ENCODE assay signal across 20 mouse cellular contexts in the genomic region with DNA sequence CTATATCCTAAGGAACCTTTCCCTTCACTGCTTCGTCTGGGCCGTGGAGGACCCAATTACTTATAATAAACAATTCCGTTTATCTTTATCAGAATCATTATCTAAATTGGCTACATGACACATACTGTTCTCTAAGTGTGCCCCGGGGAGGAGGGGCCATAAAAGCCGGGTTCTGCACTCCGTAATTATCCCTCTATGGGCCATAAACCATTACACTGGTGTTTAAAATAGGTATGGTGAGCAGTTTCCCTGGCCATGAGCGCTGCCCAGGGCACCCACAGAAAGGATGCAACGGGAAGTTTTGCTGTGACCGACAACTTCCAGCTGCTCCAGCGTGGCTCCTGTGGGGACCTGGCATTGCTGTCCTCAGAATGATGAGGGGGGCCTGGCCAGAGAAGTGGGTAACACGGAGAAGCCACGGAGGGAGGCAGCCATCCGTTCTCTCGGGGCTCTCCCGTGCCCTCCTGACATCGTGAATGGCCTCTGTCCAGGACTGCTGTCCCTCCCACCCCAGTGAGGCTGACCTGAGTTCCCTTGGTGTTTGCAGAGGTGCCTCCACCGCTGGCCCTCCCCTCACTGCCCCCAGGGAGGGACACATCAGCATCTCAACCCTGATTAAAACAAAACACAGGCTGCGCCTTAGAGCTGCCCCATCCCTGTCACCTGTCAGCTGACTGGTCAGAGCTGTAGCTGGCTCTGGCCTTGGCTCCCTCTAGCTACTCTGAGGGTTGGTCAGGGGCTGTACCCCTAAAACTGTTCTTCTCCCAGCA. TPM values are rescaled to one million over a fixed set of nuclear protein-coding genes. Genes with fewer than 3 reads are reported as not detected.
DNase-seq lines count a peak whose midpoint lies in the region; ATAC-seq lines count a peak whose summit lies in the region.
"Had no signal": no experiment of that assay in that cellular context is flagged by ENCODE, and none has a peak within 500 bp of the region (broad histone marks: within the 10 kb centered on the region; RNA-seq: fewer than 3 reads in every experiment).

No protein-coding gene starts in this region.

- no peak overlapping the region for H3K4me3 ChIP-seq in kidney, embryonic 15.5 days (replicated peaks)
- H3K4me3 ChIP-seq in hindbrain, embryonic 11.5 days (ENCODE audit: low read depth, low read length) = no peak overlapping the region
- no peak overlapping the region for H3K4me3 ChIP-seq in hindbrain, embryonic 13.5 days
- H3K4me3 ChIP-seq in limb, embryonic 13.5 days = no peak overlapping the region
- H3K4me3 ChIP-seq: liver, embryonic 15.5 days; stomach, embryonic 15.5 days had no signal

- H3K27ac ChIP-seq in kidney, embryonic 15.5 days = peak overlapping the region; percentile 49
- peak overlapping the region; percentile 51 for H3K27ac ChIP-seq in hindbrain, embryonic 11.5 days (ENCODE audit: low read depth, low read length)
- peak overlapping the region; percentile 82 for H3K27ac ChIP-seq in hindbrain, embryonic 13.5 days
- no peak overlapping the region for H3K27ac ChIP-seq in limb, embryonic 13.5 days
- H3K27ac ChIP-seq: liver, embryonic 15.5 days; stomach, embryonic 15.5 days had no signal

- H3K9me3 ChIP-seq in kidney, embryonic 15.5 days (replicated peaks) = no peaks in the 10 kb centered on the region
- H3K9me3 ChIP-seq in hindbrain, embryonic 11.5 days (ENCODE audit: control insufficient read depth, low read length) = no peaks in the 10 kb centered on the region
- no peaks in the 10 kb centered on the region for H3K9me3 ChIP-seq in hindbrain, embryonic 13.5 days
- no peaks in the 10 kb centered on the region for H3K9me3 ChIP-seq in limb, embryonic 13.5 days
- H3K9me3 ChIP-seq: liver, embryonic 15.5 days; stomach, embryonic 15.5 days had no signal

- no peak overlapping the region for H3K9ac ChIP-seq in kidney, embryonic 15.5 days
- H3K9ac ChIP-seq in hindbrain, embryonic 11.5 days (ENCODE audit: low read depth, low read length) = peak overlapping the region; percentile 27; the same call in 1 of the 2 replicates
- H3K9ac ChIP-seq in hindbrain, embryonic 13.5 days = peak overlapping the region; percentile 49
- peak overlapping the region; percentile 51 for H3K9ac ChIP-seq in limb, embryonic 13.5 days
- H3K9ac ChIP-seq: liver, embryonic 15.5 days; stomach, embryonic 15.5 days had no signal

- peaks cover 50% of the 10 kb centered on the region for H3K4me1 ChIP-seq in kidney, embryonic 15.5 days
- H3K4me1 ChIP-seq in hindbrain, embryonic 11.5 days (replicated peaks; ENCODE audit: control insufficient read depth, insufficient read depth, low read length) = no peaks in the 10 kb centered on the region; the same call in none of the 2 replicates
- peaks cover 61% of the 10 kb centered on the region for H3K4me1 ChIP-seq in hindbrain, embryonic 13.5 days (replicated peaks)
- peaks cover 55% of the 10 kb centered on the region for H3K4me1 ChIP-seq in limb, embryonic 13.5 days
- H3K4me1 ChIP-seq: liver, embryonic 15.5 days had no signal

- ATAC-seq in kidney, embryonic 15.5 days (replicated peaks; ENCODE audit: low FRiP score) = peak; percentile 57
- ATAC-seq in hindbrain, embryonic 11.5 days (ENCODE audit: low FRiP score) = no peak
- peak; percentile 11; the same call in 1 of the 2 replicates for ATAC-seq in hindbrain, embryonic 13.5 days (ENCODE audit: low FRiP score)
- ATAC-seq in limb, embryonic 13.5 days (ENCODE audit: low FRiP score, low read depth) = no peak
- ATAC-seq: CD4-positive, CD25-positive, alpha-beta regulatory T cell, adult 4 months; forebrain, embryonic 14.5 days had no signal

- peak overlapping the region; percentile 26 for H3K4me2 ChIP-seq in kidney, embryonic 15.5 days
- no peak overlapping the region for H3K4me2 ChIP-seq in hindbrain, embryonic 11.5 days (replicated peaks; ENCODE audit: low read depth, low read length)
- H3K4me2 ChIP-seq in hindbrain, embryonic 13.5 days = peak overlapping the region; percentile 11; the same call in 1 of the 2 replicates
- peak overlapping the region; percentile 12 for H3K4me2 ChIP-seq in limb, embryonic 13.5 days (replicated peaks)
- H3K4me2 ChIP-seq: liver, embryonic 15.5 days; stomach, embryonic 15.5 days had no signal

- H3K27me3 ChIP-seq in kidney, embryonic 15.5 days = peaks cover 87% of the 10 kb centered on the region
- peaks cover 18% of the 10 kb centered on the region for H3K27me3 ChIP-seq in hindbrain, embryonic 11.5 days (ENCODE audit: control insufficient read depth, insufficient read depth, low read length)
- H3K27me3 ChIP-seq in hindbrain, embryonic 13.5 days = peaks cover 81% of the 10 kb centered on the region
- peaks cover 48% of the 10 kb centered on the region for H3K27me3 ChIP-seq in limb, embryonic 13.5 days

- 2% methylated on average over 18 of the region's 18 CpGs for WGBS in kidney, embryonic 15.5 days
- 8% methylated on average over 18 of the region's 18 CpGs for WGBS in hindbrain, embryonic 11.5 days
- WGBS in hindbrain, embryonic 13.5 days = 8% methylated on average over 18 of the region's 18 CpGs
- WGBS in limb, embryonic 13.5 days = 5% methylated on average over 18 of the region's 18 CpGs

- no peak for DNase-seq in kidney, adult 8-10 months
- DNase-seq in hindbrain, embryonic 11.5 days (ENCODE audit: low spot score) = no peak
- DNase-seq in gastrocnemius, adult 18-20 months (ENCODE audit: low spot score) = no peak
- DNase-seq in heart, adult 9 months (ENCODE audit: low spot score in 2 of 2) = no peak
- DNase-seq: adrenal gland, adult 8-10 months; cerebellum, adult 2 months; heart, adult 18-20 months; heart, postnatal 10 days; lung, postnatal 14 days had no signal

- no peaks in the 10 kb centered on the region for H3K36me3 ChIP-seq in kidney, embryonic 15.5 days
- H3K36me3 ChIP-seq in hindbrain, embryonic 11.5 days (ENCODE audit: control insufficient read depth, insufficient read depth, low read length) = no peaks in the 10 kb centered on the region
- no peaks in the 10 kb centered on the region for H3K36me3 ChIP-seq in hindbrain, embryonic 13.5 days
- peaks cover 7% of the 10 kb centered on the region for H3K36me3 ChIP-seq in limb, embryonic 13.5 days
- H3K36me3 ChIP-seq: liver, embryonic 15.5 days; stomach, embryonic 15.5 days had no signal

RNA-seq across cellular contexts. Expression of a gene that starts 34.6 kb away (rescaled TPM):
- polyA plus RNA-seq in kidney, embryonic 15.5 days (2015; fragmentation: Nextera tagmentation; extraction: Ambion mirVana) = 1.1 and 1.2 TPM in 2 replicates
- 4.2 and 5.0 TPM in 2 replicates for polyA plus RNA-seq in hindbrain, embryonic 11.5 days (2014; fragmentation: Nextera tagmentation; extraction: Ambion mirVana)
- polyA plus RNA-seq in hindbrain, embryonic 13.5 days (2015; fragmentation: Nextera tagmentation; extraction: Ambion mirVana) = 6.3 and 6.7 TPM in 2 replicates
- 7.3 and 7.7 TPM in 2 replicates for polyA plus RNA-seq in limb, embryonic 13.5 days (2015; fragmentation: Nextera tagmentation; extraction: Ambion mirVana)
- under 1 TPM; 0.05 to 0.21 TPM for total RNA-seq in gastrocnemius, adult 18-20 months (2021)
- total RNA-seq: common myeloid progenitor, adult 5-6 weeks; heart, postnatal 10 days; MEL had no signal
- polyA plus RNA-seq: CD4-positive, CD25-positive, alpha-beta regulatory T cell, adult 4 months; intestine, embryonic 14.5 days; liver, embryonic 15.5 days; thymus, postnatal 0 days had no signal

Comparison
In these comparisons a context has a peak if more than half of its experiments do, and no peak if none do; other contexts are left out.
1. ATAC-seq: peak in kidney, embryonic 15.5 days (single experiment) and hindbrain, embryonic 13.5 days (single experiment); none in hindbrain, embryonic 11.5 days (single experiment) and limb, embryonic 13.5 days (single experiment).